Mouse (Mus musculus) gonadal fat pad, adult 2 months (tissue): ENCODE measurements around the gene Dmkn. TPM values are rescaled to one million over a fixed set of nuclear protein-coding genes. Genes with fewer than 3 reads are reported as not detected.
"Not testable (repeated sequence)": the region's sequence is repeated elsewhere in the genome, so short reads cannot be mapped to it uniquely, and the experiment has no call there.

Experiments
- DNase-seq: peaks from one replicate; pipeline ENCODE4 v3.0.0-alpha.2; 2012; ENCODE audit warnings: low read depth
- polyA plus RNA-seq: library from polyadenylated mRNA; depleted of rRNA; stranded (reverse); fragments of >200 nt; gene quantifications from 2 replicates; pipeline ENCODE4 v1.2.3, GENCODE M21; 2012; rRNA removed

Dmkn gene
- polyA plus RNA-seq, 1 experiment = 17.7 TPM

DNA sequence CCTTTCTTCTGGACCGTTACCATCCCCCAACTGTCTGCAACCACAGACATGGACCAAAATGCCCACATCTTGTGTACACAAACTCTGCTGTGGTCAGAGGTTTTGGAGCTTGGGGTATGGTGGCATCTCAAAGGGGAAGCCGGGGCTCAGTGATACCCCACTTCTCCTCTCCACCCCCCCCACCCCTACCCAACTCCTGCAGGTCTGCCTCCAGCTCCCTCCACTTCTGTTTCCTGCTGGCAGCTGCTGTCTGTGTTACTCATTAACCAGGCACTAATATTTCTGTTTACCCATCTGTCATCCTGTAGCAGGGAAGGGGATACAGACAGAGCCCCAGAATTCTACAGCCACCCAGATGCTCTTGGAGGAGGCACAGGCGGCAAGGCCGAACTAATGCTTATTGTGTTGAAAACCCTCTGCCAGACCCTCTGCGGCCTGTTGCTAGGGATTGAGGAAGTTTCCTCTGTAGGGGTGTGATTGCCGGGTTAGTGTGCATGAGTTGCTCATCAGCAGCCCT lies 48.8 kb downstream of the Dmkn start:
- DNase-seq = no peak

DNA sequence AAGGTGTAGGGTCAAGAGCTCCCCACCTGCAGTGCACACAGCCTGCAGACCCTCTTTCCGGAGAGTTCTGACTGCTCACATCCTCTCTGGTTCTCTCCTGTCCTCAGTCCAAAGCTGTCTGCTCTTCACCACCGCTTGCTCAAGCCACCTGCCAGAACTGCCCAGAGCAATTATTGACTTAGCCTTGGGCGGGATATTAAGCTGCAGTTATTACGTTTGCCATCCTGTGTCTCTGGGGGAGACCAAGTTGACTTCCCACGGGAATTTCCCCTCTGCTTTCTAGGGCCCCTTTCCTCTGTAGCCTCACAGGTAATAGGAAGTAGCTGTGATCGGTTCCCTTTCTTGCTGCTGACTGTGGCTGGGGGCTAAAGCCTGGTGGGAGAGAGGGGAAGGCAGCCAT lies 56.6 kb downstream of the Dmkn start:
- DNase-seq = no peak

DNA sequence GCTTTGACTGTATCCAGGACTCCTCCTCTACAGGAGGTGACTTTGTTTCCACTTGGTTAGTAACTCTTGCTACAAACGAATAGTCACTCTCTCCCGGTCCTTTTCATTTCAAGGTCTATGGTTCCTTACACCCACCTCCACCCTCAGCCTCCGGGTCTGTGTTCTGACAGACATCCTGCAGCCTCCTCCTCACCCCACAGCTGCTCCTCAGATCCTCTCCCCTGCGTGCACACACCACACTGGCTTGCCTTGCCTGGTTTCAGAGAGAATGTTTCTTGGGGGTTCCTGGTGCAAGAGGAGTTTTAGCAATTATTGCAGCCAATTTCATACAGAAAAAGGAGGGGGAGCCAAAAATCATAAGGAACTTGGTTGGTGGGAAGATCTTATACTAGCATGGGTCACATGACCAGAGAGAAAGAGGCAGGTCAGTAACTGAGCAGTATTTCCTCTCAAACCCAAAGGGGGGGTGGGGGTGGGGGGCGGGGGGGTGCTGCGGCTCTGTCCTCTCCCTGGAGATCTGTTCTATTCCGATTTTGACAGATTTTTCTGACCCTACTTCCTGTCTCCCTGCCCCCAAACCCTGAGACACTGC lies 57.4 kb downstream of the Dmkn start:
- no peak for DNase-seq

DNA sequence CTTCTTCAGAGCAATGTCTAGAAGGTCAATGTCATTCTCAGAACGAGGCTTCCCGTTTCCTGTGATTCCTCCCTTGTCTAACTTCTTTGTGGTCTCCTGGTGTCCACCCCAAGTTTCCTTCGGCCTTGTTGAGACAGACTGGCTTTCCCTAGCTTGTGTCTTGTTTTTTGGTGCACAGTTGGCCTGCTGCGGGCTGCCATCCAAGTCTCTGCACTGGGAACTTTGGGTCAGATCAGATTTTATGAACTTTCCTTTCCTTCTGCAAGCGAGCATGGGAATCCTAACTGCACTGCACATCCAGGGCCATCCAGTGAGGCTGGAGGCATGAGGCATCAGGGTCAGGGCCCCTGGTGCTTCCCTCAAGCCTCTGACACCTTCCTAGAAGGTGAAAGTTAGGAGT lies 58.0 kb downstream of the Dmkn start:
- DNase-seq = no peak

DNA sequence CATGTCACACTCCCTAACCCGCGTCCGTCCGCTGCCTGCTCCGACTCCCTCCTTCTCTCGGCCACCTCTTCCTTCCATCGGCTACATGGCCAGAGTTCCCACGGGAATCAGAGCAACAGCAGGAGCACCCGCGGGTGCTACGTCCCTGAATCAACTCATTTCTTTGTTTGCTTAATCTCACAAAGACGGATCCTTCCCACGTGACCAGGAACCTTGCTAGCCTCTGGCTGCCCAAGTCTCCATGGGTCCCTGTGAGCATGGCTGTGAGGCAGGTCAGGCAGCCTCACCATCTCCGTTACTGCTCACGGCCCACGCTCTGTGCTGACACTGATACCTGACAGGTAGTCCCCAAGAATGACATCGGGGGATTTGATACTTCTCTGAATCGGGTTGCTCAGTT lies 60.1 kb downstream of the Dmkn start, which contains the start of gene Ffar2:
Ffar2 (minus strand) TSS at position 101 of the 400 bp plus-strand sequence.
- DNase-seq = no peak

DNA sequence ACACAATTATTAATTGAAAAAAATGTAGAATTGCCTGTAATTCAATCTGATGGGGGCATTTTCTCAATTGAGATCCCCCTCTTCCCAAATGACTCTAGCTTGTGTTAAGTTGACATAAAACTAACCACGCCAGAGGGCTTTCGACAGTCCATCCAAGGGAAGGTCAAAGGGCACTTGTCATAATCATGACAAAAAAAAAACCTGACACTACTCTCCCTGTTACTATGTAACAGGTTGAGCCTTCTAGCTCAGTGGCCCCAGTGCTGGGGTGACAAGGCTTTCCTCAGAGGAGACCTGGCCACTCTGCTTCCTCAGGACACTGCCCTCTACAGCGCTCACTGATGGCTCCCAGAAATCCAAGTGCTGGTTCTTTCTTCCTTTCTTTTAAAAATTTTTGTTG lies 60.8 kb downstream of the Dmkn start:
- no peak for DNase-seq

DNA sequence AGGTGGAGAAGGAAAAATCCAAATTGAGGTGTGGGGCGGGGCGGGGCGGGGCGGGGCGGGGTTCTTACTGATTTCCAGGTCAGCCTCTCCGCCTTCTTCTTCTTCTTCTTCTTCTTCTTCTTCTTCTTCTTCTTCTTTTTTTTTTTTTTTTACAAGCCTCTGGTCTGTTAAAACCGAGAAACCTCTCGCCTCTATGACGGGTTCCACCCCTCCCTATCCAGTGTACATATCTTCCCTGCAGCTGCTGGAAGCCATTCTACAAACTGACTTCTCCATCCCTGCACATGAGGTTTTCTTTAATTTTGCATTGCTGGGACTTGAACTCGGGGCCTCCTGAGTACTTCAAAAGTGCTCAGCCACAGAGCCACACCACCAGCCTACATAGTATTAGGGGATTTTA lies 63.1 kb downstream of the Dmkn start:
- no peak for DNase-seq

DNA sequence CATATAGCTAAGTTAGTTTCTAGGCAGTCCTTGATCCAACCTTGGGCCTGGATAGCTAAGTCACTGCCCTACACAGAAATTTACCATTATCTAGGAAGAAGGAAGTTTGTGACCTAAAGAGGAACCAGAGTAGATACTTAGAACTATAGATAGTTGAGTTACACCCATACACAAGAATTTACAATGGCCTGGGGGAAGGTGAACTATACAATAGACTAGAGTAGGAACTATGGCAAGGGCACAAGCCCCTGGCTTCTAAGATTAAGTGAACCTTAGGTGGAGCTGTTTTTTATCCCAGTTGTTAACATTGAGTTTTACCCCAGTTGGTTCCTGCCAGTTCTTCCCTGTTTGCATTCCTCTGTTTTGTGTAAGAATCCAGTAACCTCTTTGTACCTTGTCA lies 65.3 kb downstream of the Dmkn start:
- DNase-seq = not testable (repeated sequence)

DNA sequence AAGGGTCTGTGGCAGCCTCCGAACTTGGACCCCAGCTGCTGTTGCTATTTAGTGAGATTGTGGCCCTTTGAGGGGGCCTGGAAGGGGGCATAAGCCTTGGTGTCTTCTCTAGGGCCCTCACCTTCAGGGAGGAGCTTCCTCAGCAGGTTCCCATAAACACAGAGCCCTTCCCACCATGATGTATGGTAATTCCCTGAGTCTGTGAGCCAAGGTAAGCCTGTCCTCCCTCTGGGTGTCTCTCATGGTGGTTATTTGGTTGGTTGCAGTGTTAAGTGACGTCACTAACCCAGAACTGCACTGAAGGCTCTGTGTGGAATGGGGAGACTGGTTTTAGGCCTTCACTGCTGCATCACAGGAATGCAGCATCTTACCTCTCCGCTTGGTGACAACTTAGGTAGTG lies 65.9 kb downstream of the Dmkn start:
- no peak for DNase-seq

Other genes starting within 250 kb of the Dmkn start
- gene Arhgap33, start 228.7 kb upstream of the Dmkn start, polyA plus RNA-seq = 9.3 and 13.5 TPM in 2 replicates
- 68.9 and 72.1 TPM in 2 replicates for gene Hspb6, start 211.6 kb upstream of the Dmkn start, polyA plus RNA-seq
- gene Proser3, start 211.5 kb upstream of the Dmkn start, polyA plus RNA-seq = 13.3 and 13.9 TPM in 2 replicates
- 28.9 and 31.8 TPM in 2 replicates for gene Lin37, start 203.9 kb upstream of the Dmkn start, polyA plus RNA-seq
- gene U2af1l4, start 200.5 kb upstream of the Dmkn start, polyA plus RNA-seq = 46.8 and 55.9 TPM in 2 replicates
- 1.4 and 1.6 TPM in 2 replicates for gene Gm49396, start 200.4 kb upstream of the Dmkn start, polyA plus RNA-seq
- 134 and 146 TPM in 2 replicates for gene Psenen, start 200.1 kb upstream of the Dmkn start, polyA plus RNA-seq
- gene Igflr1, start 198.3 kb upstream of the Dmkn start, polyA plus RNA-seq = 4.0 and 5.0 TPM in 2 replicates
- 37.4 and 45.6 TPM in 2 replicates for gene Kmt2b, start 175.0 kb upstream of the Dmkn start, polyA plus RNA-seq
- gene Zbtb32, start 164.8 kb upstream of the Dmkn start, polyA plus RNA-seq = 1.8 and 2.1 TPM in 2 replicates
- gene Upk1a, start 150.9 kb upstream of the Dmkn start, polyA plus RNA-seq = 128 and 176 TPM in 2 replicates
- gene Cox6b1, start 137.6 kb upstream of the Dmkn start, polyA plus RNA-seq = 518 and 792 TPM in 2 replicates
- gene Etv2, start 127.9 kb upstream of the Dmkn start, polyA plus RNA-seq = not detected in 2 replicates
- 46.1 and 54.3 TPM in 2 replicates for gene Rbm42, start 113.4 kb upstream of the Dmkn start, polyA plus RNA-seq
- gene Haus5, start 98.8 kb upstream of the Dmkn start, polyA plus RNA-seq = 8.6 and 9.7 TPM in 2 replicates
- gene Pmis2, start 92.2 kb upstream of the Dmkn start, polyA plus RNA-seq = 0.41 and 0.46 TPM in 2 replicates
- 0.66 and 1.5 TPM in 2 replicates for gene 2200002J24Rik, start 64.8 kb upstream of the Dmkn start, polyA plus RNA-seq
- gene Atp4a, start 51.5 kb upstream of the Dmkn start, polyA plus RNA-seq = 80.5 and 104 TPM in 2 replicates
- 216 and 270 TPM in 2 replicates for gene Tmem147, start 34.2 kb upstream of the Dmkn start, polyA plus RNA-seq
- gene Gapdhs, start 20.1 kb upstream of the Dmkn start, polyA plus RNA-seq = 22.6 and 32.2 TPM in 2 replicates
- 3.8 and 4.7 TPM in 2 replicates for gene Sbsn, start 12.3 kb upstream of the Dmkn start, polyA plus RNA-seq
- 1.5 TPM in 1 of 2 replicates, not detected in the other for gene Krtdap, start 24.1 kb downstream of the Dmkn start, polyA plus RNA-seq
- 45.9 and 62.5 TPM in 2 replicates for gene Ffar2, start 60.0 kb downstream of the Dmkn start, polyA plus RNA-seq
- gene Ffar3, start 92.4 kb downstream of the Dmkn start, polyA plus RNA-seq = not detected in 2 replicates
- 0.04 and 0.05 TPM in 2 replicates for gene Ffar1, start 97.8 kb downstream of the Dmkn start, polyA plus RNA-seq
- gene Cd22, start 116.6 kb downstream of the Dmkn start, polyA plus RNA-seq = 0.81 and 1.1 TPM in 2 replicates
- gene Mag, start 151.1 kb downstream of the Dmkn start, polyA plus RNA-seq = 0.61 and 0.65 TPM in 2 replicates
- gene Hamp2, start 160.9 kb downstream of the Dmkn start, polyA plus RNA-seq = 1.1 and 2.7 TPM in 2 replicates
- gene Hamp, start 180.3 kb downstream of the Dmkn start, polyA plus RNA-seq = 0.76 and 8.4 TPM in 2 replicates
- gene Usf2, start 193.0 kb downstream of the Dmkn start, polyA plus RNA-seq = 84.7 and 96.8 TPM in 2 replicates
- 71.1 and 104 TPM in 2 replicates for gene Lsr, start 209.7 kb downstream of the Dmkn start, polyA plus RNA-seq
- gene Fam187b, start 210.0 kb downstream of the Dmkn start, polyA plus RNA-seq = 10.9 and 14.2 TPM in 2 replicates